Mouse (Mus musculus): ENCODE data around the gene Tmem191c.
A peak's percentile ranks its signal among the peaks of the same experiment; 100 is the strongest.

The Tmem191c gene

DNA sequence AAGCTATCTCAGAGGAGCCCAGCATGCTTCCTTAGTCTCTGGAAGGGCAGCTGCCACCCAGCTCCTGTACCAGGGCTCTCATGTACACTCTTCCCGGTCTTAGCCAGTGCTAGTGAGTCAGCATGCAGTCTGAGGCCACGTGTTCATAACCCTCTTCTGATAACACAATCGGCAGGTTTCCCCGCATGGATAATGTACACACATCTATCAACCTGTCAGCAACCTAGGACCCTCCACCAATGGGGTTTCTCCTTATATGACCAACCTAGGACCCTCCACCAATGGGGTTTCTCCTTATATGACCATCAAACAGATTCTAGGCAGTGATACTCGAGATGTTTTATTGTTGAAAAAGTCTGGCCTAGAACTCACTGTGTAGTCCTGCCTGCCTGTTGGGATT lies 7.9 kb upstream of the Tmem191c start:
- no peak for DNase-seq

DNA sequence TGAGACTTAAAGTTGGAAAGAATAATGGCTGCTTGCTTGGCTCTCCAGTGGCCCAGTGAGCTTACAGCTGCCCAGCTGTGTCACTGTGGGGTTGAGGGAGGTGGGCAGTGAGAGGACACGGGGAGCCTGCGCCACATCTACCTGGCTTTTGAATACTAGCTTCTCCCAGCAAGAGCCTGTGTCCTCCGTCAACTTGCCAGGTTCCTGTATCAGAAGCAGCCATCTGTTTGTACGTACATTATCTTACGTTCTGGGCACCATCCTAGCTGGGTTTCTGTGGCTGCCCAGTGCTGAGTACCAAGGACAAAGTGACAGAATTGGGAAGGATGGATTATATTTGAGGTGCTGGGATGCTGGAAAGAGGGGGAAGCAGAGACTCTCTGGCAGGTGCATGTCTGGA lies 6.0 kb upstream of the Tmem191c start:
- DNase-seq, result no peak

DNA sequence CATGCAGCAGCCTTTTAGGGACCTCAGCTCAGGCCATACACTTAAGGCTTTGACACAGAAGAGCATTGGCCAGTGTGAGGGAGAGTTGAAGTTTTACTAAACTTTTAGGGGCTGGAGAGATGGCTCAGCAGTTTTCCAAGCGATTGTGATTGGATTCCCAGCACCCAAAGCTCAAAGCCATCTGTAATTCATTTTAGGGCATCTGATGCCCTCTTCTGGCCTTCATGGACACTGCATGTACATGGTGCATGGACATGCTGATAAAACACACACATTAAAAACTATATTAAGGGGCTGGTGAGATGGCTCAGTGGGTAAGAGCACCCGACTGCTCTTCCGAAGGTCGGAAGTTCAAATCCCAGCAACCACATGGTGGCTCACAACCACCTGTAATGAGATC lies 4.8 kb upstream of the Tmem191c start:
- DNase-seq, result peak; percentile 33 to 71

DNA sequence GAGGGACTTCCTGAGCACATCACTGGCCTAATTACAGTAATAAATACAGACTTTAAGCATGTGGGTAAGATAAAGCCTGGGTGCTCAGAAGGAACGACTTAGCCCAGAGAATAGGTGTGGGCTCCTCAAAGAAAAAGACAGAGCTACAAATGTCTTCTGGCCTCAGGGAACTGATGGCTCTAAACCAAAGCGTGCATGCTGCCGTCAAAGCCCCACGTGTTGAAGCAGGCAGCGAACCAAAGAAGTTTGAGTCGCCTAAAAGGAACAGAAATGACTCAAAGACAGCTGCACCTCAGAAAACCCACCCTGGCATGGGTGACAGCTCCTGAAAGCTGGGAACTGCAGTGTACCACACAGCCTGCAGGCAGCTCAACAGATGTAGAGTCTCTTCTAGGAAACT lies 4.0 kb upstream of the Tmem191c start:
- DNase-seq, result no peak

DNA sequence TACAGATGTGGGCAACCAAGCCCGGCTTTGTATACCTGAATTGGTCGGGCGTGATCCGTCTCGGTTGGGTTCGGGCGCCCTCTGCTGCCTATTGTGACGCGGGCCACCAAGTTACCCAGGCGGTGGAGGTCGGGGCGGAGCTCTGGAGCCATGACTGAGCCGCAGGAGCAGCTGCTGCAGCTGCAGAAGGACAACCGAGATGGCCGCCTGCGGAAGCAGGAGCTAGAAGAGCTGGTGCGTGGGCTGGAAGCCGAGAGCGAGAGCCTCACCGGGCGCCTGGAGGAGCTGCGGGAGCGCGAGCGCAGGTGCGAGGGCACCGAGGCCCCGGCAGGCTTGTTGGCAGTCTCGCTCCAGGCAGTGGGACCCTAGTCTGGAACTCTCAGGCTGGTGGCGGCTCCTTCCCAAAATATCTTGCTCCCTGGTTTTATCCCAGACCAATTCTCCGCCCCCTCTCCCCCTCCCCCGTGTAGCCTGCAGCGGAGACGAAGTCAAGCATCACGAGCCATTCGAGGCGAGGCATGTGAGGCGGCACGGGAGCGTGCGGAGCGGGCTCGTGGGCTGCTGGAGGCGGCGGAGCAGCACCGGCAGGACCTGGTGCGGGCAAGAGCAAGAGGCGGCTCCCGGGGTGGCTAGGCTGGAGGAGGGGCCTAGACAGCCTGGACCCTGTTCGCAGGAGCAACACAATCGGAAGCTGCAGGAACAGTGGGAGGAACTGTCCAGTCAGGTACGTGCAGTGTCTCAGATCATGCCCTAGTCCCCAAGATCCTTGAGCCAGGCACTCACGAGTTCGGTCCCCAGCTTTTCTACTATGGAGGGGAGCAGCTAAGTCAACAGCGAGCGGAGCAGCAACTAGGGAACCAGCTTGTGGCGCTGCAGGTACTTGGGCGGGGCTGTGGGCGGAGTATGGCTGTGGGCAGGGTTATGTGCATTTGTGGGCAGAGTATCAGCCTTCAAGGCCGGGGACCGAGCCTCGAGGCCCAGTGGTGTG lies 581 bp downstream of the Tmem191c start:
- DNase-seq, result peak; percentile 90 to 96

DNA sequence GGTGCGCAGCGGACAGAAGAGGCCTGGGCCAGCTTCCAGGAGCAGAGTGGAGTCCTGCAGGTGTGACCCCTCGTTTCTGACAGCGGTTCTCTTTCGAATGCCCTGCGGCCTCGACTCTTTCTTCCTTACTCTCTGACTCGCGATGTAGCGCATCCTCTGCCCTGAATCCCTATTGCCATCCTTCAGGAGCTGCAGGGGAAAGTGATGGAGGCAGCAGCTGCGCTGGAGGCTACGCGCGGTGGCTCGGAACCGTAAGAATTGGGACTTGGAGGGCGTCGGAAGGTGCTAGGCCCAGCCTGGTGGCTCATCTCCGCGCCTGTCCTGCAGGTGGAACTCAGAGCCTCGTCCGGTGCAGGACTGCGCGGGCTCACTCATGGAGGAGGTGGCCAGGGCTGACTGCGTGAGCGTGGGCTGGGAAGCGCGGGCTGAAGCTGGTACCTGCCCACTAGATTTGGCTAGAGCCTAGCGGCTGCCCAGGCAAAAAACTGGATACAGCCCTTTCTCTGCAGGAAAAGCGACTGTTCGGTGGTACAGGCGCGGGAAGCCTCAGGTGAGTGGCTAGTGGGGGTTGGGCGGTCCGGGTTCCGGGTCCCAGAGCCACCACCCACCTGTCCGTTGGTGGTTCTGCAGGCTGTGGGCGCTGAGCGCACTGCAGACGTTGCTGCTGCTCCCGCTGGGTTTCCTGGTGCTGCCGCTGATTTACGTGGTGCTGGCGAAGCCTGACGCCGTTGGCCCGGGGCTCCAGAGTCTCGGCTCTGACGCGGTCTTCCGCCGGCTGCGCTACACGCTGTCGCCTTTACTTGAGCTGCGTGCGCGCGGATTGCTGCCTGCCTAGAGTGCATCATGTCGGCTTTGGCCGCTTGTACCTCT lies 1.7 kb downstream of the Tmem191c start:
- DNase-seq, result peak in 1 of 2 experiments; percentile 22

DNA sequence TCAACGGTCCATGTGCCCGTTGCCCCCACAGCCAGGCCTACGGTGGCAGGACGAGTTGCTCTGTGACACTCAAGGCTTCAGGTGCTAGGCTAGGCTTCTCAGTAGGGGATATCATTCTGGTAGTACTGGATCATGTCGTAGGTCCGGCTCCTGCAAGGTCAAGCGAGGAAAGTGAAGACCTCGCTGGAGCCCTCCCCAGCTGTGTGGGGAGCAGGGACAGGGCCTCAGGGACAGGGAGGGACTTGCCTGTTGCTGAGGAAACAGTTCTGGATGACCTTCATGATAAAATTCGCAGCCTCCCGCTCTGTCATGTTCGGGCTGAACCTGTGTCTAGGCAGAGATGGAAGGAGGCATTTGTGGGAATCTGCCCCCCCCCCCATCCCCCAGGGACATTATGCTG lies 4.6 kb downstream of the Tmem191c start:
- no peak for DNase-seq

DNA sequence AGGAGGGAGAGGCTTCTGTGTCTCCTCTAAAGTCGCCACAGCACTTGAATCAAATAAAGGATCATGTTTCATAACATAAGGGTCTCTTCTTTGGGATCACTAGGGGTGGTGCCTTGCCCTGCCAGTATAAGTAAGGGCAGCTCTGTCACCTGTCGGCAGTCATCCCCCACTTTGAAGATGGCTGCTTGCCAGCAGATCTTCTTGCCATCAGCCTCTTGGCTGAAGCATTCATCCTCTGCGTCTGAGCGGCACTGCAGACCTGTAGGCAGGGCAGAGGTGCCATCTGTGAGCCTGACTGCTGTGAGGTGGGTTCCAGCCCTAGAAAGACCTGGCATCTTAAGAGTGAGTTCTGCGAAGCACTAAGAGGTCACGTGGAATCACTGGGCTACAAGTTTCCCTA lies 7.3 kb downstream of the Tmem191c start:
- no peak for DNase-seq

DNA sequence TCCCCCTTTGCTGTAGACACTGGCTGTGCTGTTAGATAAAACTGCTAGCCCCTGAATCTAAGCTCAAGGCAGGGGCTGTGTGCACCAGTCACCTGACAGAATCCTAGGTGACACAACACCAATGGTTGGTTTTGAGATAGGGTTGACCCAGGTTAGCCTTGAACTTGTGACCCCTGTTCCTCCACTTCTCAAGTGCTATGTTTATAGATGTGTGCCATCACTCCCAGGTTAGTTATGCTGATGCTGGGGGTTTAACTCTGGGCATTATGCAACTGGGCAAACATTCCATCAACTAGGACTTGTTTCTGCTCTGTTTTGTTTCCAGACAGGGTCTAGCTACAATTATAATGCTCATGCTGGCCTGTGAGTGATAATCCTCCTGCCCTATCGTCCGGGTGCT lies 11.2 kb downstream of the Tmem191c start:
- DNase-seq, result no peak

DNA sequence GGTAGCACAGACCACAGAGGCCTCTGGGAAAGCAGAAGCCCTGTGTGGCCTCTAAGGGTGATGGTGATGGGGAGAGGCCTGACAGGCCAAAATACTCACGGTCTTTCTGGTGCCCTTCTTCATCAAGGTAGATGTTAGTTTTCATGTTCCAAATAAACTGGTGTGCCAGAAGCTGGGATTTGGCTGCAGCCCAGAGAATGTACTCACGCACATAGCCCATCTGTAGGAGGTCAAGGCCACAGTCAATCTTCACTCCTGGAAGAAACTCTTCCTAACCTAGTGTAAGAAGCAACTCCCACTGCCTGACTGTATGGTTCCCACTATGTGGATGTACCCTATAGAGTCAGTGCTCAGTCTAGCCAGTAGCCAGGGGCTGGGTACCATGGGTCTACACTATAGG lies 15.1 kb downstream of the Tmem191c start:
- no peak for DNase-seq

DNA sequence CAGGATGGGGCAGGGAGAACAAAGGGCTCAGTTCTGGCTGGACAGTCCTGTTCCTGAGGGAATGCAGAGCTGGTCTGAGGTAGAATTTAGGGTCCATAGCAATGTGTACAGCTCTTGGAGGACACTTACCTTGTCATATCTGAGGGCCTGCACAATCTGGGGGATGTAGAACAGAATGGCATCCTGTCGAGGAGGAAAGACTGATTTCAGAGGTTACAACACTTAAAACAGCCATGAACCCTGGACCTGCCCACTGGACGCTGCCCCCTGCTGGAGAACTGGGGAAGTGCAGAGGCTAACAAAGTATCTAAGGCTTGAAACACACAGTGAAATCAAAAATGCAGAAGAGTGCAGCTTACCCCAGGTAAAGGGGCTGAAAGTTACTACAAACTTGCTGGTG lies 16.9 kb downstream of the Tmem191c start:
- peak; percentile 25 to 72 for DNase-seq

DNA sequence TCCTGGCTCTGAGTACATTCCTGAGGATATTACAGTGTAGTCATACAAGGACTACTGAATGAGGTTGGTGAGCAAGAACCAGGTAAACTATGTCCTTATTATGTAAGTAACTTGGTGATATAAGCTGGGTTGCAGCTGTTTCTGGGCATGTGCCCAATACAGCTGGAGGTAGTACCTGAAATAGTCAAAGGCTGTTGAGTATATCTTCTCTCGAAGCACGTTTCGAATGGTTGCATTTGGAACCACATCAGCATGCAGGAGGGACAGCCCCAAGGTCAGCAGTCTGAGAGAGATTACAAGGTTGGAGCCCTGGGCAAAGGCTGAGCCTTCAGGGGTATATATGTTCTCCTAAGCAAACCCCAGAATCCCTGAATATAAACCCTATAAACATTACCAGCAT lies 24.9 kb downstream of the Tmem191c start:
- DNase-seq, result no peak

DNA sequence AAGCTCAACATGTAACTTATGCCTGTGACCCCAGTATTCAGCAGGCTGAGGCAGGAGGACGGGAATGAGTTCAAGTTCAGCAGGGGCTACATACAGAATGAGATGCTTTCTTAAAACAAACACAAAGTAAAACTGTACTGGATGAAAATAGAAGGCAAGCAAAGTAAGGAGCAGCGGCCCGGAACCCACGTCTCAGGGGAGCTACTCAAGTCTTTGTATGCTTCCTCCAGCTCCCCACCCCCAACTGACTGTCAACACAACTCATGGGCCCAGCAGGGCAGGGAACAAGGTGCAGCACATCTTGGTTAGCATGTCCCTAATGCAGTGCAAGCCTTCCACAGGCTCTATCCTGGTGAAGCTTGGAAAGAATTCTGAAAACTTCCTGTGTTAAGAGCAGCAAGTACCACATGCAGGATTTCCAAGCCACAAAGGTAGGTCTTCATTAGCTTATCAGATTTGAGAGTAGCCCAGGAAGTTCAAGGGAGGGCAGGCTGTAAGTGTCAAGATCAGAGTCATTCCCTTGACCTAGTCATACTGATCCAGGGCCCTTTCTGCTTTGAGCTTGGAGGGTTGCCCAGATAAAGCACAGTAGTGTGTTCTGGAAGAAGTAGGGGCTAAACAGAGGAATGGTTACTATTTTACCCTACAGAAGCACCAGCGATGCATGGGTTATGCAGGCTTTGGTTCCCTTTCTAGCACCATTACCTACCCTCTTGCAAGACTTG lies 27.8 kb downstream of the Tmem191c start:
- DNase-seq, result no peak

DNA sequence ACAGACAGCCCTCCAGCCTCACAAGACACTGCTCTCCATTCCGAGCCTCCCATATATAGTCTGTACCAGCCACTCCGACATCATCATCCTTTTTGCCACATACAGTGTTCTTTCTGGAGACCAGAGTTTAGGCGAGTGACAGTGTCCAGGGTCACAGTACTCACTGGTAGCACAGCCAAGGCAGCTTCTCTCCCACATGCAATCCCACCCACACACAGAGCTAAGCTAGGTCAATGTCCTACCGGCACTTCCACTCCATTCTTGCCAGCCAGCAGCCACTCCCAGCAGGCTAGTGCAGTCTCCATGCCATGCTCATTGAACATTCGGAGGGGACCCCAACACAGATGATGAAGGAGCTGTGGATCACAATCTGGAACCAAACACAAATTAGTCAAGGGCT lies 31.6 kb downstream of the Tmem191c start:
- no peak for DNase-seq

DNA sequence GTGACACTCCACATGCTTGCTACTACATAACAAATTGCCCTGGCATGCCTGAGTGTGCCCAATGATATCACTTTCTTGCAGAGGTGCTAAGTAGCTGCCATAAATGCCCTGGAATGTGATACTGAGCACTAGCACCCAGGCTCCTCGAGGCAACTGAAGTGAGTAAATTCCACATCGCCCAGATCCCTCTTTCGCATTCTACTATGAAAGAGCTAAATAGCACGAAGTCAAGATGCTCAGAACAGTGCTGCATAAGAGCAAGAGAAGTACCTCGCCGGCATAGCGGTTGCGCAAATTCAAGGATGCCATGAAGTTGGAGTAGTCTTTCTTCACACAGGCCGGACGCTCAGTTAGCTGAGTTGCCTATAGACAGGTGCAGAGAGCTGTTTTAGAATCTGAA lies 33.2 kb downstream of the Tmem191c start:
- no peak for DNase-seq

DNA sequence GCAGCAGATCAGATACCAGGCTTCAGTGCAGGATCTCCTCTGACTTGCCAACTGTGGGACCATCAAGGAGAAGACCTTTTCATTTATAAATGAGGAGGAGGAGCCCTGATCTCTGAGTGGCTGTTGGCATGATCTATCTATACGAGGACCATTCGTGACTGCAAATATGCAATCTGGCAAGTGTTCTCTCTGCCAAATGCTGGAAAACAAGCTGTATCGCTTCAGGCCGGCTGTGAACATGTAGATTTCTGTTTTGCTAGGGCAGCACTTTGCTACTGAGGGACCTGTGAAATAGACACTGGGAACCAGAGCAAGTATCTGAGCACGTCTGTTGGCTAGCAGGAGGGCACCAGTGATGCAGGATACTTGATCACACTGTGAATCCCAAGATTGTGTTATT lies 36.7 kb downstream of the Tmem191c start:
- no peak for DNase-seq

DNA sequence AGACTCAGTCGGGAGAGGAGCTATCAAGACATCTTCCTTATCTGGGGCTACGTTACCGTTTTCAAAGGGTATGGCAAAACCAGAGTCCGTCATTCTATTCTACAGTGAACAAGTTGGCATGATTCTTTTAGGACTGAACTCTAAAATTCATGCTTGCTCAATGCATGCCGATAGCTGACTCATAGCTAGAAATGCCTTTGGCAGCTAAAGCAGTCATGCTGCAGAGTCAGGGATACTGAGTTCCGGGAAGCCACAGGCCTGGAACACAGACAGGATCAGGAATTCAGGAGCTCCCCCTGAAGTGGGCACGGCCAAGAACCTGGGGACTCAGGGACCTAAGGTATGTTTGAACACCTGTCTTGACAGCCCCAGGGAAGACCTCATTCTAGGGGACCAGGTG lies 40.7 kb downstream of the Tmem191c start:
- DNase-seq, result no peak

DNA sequence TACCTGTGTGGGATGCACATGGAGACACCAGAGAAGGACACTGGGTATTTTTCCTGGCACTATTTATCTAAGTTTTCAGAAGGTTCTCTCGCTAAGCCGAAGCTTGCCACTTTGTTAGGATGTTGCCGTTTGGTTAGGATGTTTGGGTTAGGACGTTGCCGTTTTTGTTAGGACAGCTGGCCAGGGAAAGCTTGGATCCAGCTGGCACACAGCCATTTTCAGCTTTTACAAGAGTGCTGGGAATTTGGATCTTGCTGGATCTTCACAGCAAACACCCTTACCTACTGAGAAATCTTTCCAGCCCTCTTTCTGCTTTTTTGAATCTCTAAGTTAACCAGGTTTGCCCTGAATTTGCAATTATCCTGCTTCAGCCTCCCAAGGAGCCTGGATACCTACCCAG lies 45.6 kb downstream of the Tmem191c start:
- DNase-seq, result no peak

DNA sequence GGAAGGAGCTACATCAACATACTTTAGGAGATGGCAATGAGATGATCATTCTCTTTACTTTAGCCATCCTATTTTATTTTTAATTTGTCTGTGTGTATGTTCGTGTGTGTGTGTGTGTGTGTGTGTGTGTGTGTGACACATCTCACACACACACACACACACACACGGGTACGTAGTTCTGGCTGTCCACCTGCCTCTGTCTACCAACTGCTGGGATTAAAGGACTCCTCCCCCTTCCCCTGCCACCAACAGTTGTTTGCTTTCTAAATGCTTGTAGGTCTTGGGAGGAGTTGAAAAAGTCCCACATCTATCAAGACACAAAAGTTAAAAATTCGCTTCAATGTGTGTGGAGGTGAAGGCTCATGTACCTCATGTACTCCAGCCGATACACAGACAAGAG lies 48.9 kb downstream of the Tmem191c start:
- DNase-seq, result no peak

DNA sequence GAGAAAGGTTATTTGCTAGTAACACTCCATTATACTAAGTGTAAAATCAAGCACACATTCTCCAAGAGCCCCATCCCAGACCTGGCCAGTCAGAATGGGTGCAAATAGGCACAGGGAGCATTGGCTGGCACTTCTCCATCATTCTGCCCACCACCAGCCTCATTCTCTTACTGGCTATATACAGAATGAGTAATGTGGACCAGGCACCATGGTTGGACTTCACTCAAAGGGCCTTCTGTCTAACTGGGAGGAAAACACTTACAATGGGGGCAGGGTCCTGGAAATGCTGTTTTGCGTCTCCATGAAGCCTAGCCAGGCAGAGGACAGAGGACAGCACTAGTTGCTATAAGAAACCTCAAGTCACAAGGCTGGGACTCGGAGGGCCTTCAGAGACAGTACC lies 50.2 kb downstream of the Tmem191c start:
- DNase-seq, result no peak

DNA sequence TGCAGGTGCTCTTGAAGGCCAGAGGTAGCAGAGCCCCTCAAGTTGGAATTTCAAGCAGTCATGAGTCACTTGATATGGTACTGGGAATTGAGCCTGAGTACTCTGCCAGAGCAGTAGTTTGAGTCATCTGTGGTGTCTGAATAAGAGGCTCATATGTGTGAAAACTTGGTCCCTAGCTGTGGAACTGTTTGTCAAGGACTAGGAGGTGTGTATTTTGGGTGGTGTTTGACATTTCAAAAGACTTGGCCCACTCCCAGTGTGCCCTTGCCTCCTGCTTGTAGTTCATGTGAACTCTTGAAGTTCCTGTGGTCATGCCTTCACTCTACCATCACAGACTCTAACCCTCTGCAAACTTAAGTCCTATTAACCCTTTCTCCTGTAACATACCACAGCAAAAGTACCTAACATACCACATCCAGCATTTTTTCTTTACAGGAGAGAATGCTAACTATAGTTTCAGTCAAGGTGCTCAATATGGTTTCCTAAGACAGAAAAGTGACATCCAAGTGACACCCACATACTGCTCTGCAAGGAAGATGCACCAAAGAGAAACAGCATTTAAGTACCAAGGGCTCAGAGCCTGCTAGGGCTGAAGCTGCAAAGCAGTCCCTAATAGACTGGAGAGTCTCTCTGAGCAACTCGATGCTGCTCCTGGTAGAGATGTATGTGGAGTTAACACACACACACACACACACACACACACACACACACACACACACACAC lies 54.1 kb downstream of the Tmem191c start:
- no peak for DNase-seq

DNA sequence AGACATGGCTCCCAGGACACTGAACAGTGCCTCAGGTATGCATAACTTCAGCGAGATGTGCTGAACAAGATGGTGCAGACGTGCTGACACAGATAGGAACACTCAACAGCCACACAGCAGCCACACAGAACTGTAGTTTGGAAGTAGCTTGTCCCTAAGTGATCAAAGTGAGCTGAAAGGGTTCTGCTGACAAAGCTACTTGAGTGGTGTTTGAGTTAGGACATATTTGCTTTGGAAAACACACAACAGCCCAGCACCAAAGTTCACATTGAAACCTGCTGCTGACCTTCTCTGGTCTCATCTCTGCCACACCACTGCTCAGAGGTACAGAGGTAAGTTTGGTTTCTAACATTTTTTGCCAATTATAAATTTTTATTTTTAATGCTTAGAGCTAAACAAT lies 55.2 kb downstream of the Tmem191c start, which contains the start of gene Serpind1:
Gene Serpind1, plus strand, starts transcription at position 256 of the 400 bp plus-strand sequence.
- DNase-seq, result no peak

Measured in kidney, adult 8-10 months (tissue).